Mouse (Mus musculus) left cerebral cortex, postnatal 14 days (tissue): ENCODE results near the gene Olfr893. TPM values are rescaled to one million over a fixed set of nuclear protein-coding genes. Genes with fewer than 3 reads are reported as not detected.
"Not testable (repeated sequence)": the region's sequence is repeated elsewhere in the genome, so short reads cannot be mapped to it uniquely, and the experiment has no call there.

Experiments
- DNase-seq, 2 experiments: peaks; one replicate each; pipeline ENCODE4 v3.0.0; 2021 to 2022; ENCODE audit warnings: low spot score in 2 of 2, mixed read lengths in 1 of 2
- intact Hi-C: fragments of 180-260 bp; cut with DNase I; formaldehyde crosslinking; loops from one replicate; pipeline ENCODE4 v1.15.1; 2025
- long read RNA-seq, 2 experiments: library from polyadenylated mRNA; stranded (forward); transcript quantifications; one replicate each; pipeline ENCODE4 v2.0.0; 2021
- total RNA-seq, 2 experiments: library from RNA; stranded (reverse); gene quantifications; 2 replicates each; pipeline ENCODE4 v1.2.3; 2021

Olfr893 gene
- not detected for total RNA-seq
- long read RNA-seq, experiment 1, result 0 reads
- long read RNA-seq, experiment 2, result 0 reads

- intact Hi-C loops, result no loop called here
- DNase-seq, result no peak
Observed at GRCm38 (mm10) chr9:38208065-38208464, at the start of gene Olfr893. Gene Olfr893 (plus strand): TSS chr9:38208365.

GRCm38 (mm10) chr9:38168341-38168740 is 39.8 kb upstream of the Olfr893 start:
- DNase-seq, intact Hi-C loops: not testable (repeated sequence)

GRCm38 (mm10) chr9:38180721-38181120 is 27.4 kb upstream of the Olfr893 start, which contains the start of gene Olfr891:
Gene Olfr891 (minus strand): TSS chr9:38180821.
- DNase-seq, result no peak
- intact Hi-C loops, result no loop called here

GRCm38 (mm10) chr9:38217755-38218154 is 9.6 kb downstream of the Olfr893 start, which contains the start of gene Olfr894:
Gene Olfr894 (plus strand): TSS chr9:38218055.
- intact Hi-C loops, result no loop called here
- DNase-seq, result no peak

- no peak for DNase-seq
- intact Hi-C loops, result no loop called here
Observed at GRCm38 (mm10) chr9:38252474-38252873, 44.3 kb downstream of the Olfr893 start, which contains the start of gene Olfr143. Gene Olfr143 (plus strand): TSS chr9:38252774.

Other genes starting within 250 kb of the Olfr893 start
- gene Olfr881, start 216.5 kb upstream of the Olfr893 start, total RNA-seq, result not detected
- not detected for gene Olfr883, start 182.6 kb upstream of the Olfr893 start, total RNA-seq
- not detected for gene Olfr884, start 161.8 kb upstream of the Olfr893 start, total RNA-seq
- gene Olfr885, start 147.0 kb upstream of the Olfr893 start, total RNA-seq, result not detected
- gene Olfr887, start 124.3 kb upstream of the Olfr893 start, total RNA-seq, result not detected
- not detected for gene Olfr888, start 100.2 kb upstream of the Olfr893 start, total RNA-seq
- not detected for gene Olfr889, start 93.2 kb upstream of the Olfr893 start, total RNA-seq
- gene Olfr890, start 65.8 kb upstream of the Olfr893 start, total RNA-seq, result not detected
- not detected for gene Olfr891, start 27.5 kb upstream of the Olfr893 start, total RNA-seq
- not detected for gene Olfr894, start 9.7 kb downstream of the Olfr893 start, total RNA-seq
- not detected for gene Olfr143, start 44.4 kb downstream of the Olfr893 start, total RNA-seq
- gene Olfr895, start 59.5 kb downstream of the Olfr893 start, total RNA-seq, result not detected
- gene Olfr896-ps1, start 82.7 kb downstream of the Olfr893 start, total RNA-seq, result not detected
- under 1 TPM in 1 of 2 experiments, not detected in 1; 0.04 TPM for gene Olfr25, start 120.7 kb downstream of the Olfr893 start, total RNA-seq
- gene Olfr898, start 140.0 kb downstream of the Olfr893 start, total RNA-seq, result not detected
- not detected for gene Olfr250, start 158.5 kb downstream of the Olfr893 start, total RNA-seq
- gene Olfr251, start 168.7 kb downstream of the Olfr893 start, total RNA-seq, result not detected
- not detected for gene Olfr147, start 193.3 kb downstream of the Olfr893 start, total RNA-seq
- gene Olfr901, start 221.1 kb downstream of the Olfr893 start, total RNA-seq, result not detected
- gene Olfr902, start 239.3 kb downstream of the Olfr893 start, total RNA-seq, result not detected